Mouse (Mus musculus) mature B cell (primary cell): Measurements from ENCODE around the gene Kctd12.

Source experiments
- in situ Hi-C: fragments of 300-500 bp; cut with MboI; formaldehyde crosslinking; loops from 2 replicates; pipeline ENCODE4 v1.14.3; 2019

The Kctd12 gene

DNA sequence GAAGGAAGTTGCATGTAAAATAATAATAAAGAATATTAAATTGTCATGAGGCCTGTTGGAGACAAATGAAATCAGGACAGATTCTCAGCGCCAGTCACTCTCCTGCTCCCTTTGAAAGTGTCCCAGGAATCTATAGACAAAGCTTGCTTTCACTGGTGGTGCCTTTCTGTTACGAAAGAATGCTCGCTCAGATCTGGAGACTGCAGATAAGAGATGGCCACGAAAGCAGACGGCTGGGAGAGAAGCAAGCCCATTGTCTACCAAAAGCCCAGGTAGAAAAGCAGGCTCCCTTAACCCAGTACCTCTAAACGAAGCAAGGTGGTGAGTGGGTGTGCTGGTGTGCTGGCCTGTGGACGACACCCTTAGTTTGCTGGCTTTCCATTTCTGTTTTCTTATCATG, 16.2 kb downstream of the Kctd12 start:
- in situ Hi-C loops, result no loop called here

DNA sequence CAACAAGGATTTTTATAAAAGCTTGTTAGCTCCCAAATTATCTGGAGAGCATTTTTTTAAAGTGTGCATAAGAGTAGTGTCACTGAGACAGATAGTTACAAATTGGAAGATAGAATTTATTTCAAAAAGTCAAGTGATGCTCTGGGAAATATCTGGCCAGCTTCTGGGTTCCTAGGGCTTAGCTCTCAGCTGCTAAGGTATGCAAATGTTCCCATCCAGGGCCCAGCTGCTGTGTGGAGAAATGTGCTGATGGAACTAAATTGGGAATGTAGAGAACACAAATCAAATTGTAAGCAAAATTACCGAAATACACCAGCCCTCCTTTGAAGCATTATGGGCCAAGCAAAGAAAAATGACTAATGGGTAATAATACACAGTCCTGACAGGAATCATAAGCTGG, 16.6 kb downstream of the Kctd12 start:
- in situ Hi-C loops, result no loop called here

- in situ Hi-C loops, result no loop called here
Measured at GRCm38 (mm10) chr14:102962019-102962418, 20.4 kb downstream of the Kctd12 start.

GRCm38 (mm10) chr14:102953511-102953910, 28.9 kb downstream of the Kctd12 start:
- in situ Hi-C loops, result no loop called here

DNA sequence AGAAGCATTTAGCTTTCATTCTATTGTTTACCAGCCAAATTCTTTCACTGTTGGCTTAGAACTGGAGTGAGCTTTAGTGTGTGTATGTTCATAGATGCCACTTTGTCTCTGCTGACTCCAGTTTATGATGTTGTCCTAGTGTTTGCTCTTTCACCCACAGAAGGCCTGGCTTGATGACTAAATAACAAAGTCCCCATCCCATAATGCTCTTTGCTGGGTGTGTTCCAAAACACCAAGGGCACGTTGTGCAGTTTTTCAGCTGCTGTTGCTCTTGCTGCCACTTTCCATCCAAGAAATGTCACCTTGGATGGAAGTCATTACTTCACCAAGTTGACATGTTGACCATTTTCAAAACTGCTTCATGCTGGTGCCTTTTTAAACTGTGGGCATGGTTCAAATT, 30.5 kb downstream of the Kctd12 start:
- in situ Hi-C loops, result no loop called here

DNA sequence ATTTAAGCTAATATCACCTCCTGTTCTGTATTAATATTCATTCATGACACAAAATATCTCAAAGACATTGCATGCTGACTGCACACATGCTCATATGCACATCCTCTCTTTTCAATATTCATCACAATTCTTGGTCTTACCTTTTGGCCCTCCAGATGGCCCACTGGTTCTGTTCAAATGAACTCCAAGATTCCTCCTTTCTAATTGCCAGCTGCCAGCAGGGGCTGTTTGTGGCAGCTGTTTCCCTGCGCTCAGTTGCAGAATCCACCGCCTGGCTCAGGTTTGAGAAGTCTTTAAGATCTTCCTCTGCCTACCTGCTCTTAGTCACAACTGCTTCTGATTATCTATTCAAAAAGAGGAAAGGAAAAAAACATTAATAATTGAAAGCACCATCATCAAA, 34.6 kb downstream of the Kctd12 start:
- in situ Hi-C loops, result no loop called here

DNA sequence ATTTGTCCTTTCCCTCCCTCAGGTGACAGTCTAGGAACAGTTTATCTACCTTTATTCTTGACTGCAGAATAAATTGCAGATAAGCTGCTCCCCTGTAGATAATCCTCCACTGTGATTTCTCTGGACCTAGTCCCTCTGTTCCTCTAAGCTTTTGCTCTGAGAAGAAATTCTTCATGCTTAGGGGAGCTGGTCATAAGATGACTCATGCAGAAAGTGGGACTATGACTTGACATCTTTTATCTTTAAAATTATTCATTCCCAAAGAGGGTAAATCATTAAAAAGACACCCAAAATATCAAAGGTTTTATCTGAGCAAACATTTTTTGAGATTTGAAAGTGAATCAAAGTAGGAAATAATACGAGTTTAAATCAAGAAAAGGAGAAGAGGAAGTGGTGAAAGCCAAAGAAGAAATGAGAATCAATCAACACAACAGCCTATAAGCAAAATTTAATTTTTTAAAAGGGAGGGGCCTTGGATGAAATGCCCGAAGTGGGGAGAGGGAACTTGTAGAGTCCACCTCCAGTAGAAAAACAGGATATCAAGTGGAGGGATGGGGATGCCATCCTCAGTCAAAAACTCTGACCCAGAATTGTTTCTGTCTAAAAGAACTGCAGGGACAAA, 40.1 kb downstream of the Kctd12 start:
- in situ Hi-C loops, result no loop called here

- in situ Hi-C loops, result no loop called here
Measured at GRCm38 (mm10) chr14:102934878-102935277, 47.6 kb downstream of the Kctd12 start.

DNA sequence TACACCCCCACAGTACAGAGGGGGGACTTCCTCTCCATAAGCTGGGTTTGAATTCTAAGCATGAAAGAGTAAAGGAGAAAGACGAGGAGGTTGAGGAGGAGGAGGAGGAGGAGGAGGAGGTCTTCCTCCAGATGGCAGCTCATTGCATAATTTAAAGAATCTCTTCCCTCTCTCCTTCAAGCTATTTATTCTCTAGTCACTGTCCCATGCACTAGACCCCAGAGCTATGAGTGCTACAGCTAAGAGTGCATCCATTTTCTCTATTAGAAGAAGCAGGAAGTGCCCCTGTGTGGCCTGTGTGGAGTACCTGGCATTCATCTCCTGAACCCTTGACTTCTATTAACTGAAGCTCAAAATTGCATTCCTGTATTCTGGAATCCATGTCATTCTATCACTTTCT, 51.5 kb downstream of the Kctd12 start:
- in situ Hi-C loops, result no loop called here

GRCm38 (mm10) chr14:102929545-102929944, 52.9 kb downstream of the Kctd12 start:
- in situ Hi-C loops, result no loop called here

DNA sequence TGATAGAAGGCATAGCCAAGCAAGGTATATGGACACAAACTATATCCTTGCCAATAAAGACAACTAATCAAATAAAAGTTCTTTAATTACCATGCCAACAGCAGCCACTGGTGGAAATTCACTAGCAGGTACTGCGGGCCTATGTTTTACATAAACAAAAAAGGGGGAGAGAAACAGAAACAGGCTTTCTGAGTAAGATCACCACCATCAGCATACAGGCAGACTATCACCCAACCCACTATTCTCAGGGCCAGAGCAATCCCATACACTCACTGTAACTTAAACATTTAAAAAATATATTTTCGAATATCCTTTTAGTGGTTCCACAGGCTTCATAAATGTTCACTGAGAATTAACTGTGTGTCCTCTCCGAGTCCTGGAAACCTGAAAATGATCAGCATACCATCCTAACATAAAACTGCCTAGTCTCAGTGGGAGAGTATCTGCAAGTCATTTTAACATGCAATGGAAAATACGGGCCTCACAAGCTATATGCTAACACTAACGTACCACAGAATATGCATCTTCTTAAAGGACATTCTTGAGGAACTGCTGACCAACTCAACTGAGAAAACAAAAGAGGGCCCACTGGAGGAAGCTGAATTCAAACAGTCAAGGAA, 54.5 kb downstream of the Kctd12 start:
- in situ Hi-C loops, result no loop called here
